Mouse (Mus musculus): ENCODE measurements around the gene Fam102b. TPM values are rescaled to one million over a fixed set of nuclear protein-coding genes. Genes with fewer than 3 reads are reported as not detected.

Fam102b gene
- polyA plus RNA-seq, 1 experiment: 16.0 TPM

DNA sequence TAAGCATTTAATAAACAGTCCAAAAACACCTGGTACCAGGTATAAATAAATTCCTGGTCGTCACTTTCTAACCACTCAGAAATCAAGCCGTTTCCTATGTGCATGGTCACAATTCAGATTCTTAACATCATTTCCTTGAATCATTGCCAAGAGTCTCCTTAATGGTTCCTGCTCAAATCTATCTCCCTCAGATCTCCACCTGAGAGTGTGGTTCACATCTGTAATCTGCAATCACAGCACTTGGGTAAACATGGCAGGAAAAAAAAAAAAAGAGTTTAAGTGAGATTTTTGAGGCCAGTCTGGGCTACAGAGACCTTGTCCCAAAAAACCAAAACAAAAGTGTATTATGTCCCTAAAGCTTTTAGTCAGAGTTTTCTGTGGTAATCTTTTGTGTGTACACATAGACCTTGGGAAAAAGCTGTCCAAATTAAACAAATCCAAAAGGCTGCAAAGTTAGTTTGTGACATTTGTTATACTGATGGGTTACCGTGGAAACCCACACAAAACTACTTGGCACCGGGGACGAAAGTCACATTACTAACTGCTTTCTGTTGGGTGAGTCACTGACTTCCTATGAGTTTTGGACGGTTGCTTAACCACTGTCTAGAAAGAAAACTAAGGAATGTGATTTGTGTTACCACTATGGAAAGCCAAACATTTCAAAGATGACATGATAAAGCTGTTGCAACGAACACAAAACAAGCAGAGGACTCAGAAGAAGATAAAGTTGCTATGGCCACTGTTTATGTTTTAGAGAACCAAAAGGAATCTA lies 16.7 kb downstream of the Fam102b start:
- no peak for DNase-seq (ENCODE audit: low spot score)

DNA sequence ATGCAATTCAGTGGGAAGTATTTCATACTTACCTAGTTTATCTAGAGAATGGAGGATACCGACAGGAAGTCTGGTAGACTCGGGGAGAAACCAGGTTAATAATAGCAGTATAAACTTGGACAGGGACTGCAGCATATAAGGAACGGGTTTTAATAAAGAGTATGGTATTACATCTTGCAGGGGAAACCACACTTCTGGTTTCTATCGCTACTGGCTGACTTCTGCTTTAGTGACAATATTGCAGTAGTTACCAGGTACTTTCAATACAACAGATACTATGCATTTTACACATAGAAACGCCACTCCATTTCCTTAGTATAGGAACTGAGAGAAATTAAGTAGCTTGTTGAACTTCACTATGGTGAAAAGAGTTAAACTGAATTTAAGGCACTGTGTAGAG lies 19.2 kb downstream of the Fam102b start:
- no peak for DNase-seq (ENCODE audit: low spot score)

DNA sequence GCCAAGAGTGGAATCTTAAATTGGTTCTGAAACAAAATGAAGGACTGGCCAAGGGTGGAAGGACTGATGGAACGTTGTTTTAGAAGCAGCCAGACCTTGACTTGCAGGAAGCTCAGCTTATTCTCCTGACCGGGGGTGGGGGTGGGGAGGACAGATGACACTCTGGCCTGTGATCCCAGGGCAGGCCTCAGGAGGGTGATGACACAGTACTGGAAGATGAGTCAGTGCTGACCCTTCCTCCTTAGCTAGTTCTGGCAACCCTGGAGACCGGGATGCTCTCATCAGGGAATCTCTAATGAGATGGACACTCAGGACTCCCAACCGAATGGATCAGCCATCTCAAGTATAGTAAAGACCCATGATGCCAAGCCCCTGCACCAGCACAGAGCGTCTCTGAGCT lies 21.6 kb downstream of the Fam102b start:
- no peak for DNase-seq (ENCODE audit: low spot score)

DNA sequence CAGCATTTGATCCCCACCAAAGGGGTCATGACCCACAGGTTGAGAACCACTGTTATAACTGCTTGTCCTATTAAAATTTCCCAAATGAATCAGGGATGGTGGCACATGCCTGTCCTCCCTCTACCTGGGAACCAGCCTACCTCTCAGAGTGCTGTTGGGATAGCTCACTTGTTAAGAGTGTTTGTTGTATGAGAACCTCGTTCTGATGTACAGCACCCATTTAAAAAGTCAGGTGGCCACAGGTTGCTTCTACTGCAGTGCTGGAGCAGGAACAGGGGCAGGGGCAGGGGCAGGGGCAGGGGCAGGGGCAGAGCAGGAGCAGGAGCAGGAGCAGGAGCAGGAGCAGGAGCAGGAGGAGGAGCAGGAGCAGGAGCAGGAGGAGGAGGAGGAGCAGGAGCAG lies 28.2 kb downstream of the Fam102b start:
- DNase-seq (ENCODE audit: low spot score): no peak

DNA sequence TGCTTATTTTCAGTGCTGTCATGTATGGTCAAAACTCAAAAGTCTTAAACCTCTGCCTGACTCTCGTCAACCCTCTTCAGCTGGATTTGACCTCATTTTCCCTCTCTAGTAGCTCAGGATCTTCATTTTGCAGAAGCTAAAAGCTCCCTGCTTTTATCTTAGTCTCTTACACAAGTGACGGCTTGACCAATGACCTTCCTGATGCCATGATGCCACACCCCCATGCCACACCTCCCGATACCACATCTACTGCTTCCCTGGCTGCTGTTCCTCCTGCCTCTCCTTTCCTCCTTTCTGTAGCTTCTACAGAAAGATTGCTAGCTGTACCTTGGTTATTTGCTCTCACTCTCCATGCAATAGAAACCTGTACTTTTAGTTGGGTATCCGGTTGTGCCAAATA lies 29.6 kb downstream of the Fam102b start:
- no peak for DNase-seq (ENCODE audit: low spot score)

DNA sequence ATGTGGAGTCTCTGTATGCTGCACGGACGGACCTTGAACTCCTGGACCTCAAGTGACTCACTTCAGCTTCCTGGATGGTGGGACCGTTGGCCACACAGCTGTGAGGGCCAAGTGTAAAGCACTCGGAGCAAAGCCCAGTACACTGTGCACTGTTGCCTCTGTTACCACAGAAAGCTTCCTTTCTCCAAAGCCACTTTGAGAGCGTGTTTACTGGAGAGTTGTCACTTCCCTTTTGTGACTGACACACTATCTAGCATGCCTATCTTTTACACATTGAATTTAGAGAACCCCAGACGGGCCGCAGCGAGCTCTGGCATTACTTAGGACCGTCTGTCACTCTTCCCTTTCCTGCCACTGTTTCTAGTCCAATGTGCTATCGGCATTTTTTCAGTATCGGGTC lies 30.1 kb downstream of the Fam102b start:
- no peak for DNase-seq (ENCODE audit: low spot score)

DNA sequence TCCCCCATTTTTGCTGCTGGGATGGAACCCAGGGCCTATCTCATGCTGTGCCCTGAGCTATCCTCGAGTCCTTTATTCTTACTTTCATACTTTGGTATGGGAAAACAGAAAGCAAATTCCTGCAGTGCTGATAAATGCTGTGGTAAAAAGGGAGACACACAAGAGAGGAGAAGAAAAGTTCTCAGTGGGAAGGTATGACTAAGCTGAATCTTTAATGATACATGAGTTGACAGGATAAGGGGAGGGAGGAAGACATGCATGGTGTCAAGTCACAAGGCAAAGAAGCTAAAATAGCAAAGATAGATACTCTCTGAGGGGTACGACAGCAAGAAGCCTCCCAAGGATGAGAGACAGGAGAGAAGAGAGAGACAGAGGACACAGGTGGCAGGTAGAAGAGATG lies 32.0 kb downstream of the Fam102b start:
- no peak for DNase-seq (ENCODE audit: low spot score)

DNA sequence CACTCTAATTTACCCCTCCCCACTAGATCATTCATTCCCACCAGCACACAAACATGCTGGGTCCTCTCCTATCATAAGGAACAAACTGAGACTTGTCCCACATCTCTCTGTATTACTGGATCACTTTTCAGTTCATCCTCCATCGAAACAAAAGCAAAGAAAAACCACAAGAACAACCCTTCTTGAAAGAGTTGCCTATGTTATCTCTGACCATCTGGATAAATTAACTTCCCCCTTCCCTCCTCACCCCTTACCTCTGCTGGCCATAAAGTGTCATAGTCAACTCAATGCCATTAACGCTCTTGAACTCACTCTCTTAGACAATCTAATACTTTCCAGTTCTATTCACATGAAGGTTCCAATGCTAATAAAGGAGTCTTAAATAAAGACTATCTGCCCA lies 32.9 kb downstream of the Fam102b start:
- DNase-seq (ENCODE audit: low spot score): no peak

DNA sequence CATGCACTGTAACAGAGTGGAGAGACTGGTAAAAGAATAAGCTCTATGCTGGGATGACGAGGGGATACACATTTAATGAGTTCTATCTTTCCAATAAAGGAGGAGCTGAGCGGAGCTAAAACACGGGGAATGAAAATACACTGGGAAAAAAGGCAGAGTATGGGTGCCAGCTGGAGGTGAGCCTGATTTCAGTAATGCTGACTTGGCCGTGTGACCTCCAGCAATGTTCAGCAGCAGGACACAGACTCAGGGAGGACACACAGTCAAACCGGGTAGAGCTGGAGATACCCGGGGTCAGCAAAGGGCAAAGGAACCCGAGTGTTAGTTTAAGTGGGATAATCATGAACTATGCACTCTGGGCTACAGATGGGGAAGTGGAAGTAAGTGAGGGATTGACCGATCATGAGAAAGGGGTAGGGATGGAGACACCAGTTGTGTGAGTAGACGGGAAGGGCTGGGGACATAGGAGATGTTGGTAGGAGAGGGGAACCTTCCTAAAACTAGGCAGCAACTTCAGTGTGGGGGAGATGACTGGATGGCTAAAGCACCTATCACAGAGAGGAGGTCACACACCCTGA lies 37.3 kb downstream of the Fam102b start:
- no peak for DNase-seq (ENCODE audit: low spot score)

DNA sequence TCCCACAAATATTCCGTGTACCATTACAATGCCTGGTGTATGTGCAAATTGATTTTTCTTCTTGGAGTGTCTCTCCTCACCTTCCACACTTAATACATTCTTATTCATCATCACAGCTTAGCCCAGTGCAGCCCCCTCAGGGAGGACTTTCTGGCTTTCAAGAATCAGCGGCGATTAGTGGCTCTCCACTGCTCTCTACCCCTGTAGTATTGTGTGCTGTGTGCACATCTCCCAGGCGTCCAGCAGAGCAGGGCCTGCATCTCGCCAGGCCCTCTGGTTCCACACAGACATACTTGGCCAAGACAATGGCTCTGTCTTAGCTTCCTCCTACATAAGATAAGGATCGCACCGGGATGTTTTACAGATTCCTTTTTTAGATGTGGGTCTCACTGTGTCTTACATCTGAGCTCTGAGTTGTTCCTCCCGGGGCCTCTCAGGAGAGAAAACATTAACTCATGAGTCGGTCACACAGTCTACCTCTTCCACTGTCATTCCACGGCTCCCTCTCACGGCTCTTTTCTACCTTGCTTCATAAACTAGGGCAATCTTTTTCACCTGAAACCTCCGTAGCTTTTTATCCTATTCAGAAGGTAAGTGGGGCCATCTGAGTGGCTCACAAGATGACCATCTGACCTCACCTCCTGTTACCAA lies 40.3 kb downstream of the Fam102b start:
- DNase-seq (ENCODE audit: low spot score): no peak

DNA sequence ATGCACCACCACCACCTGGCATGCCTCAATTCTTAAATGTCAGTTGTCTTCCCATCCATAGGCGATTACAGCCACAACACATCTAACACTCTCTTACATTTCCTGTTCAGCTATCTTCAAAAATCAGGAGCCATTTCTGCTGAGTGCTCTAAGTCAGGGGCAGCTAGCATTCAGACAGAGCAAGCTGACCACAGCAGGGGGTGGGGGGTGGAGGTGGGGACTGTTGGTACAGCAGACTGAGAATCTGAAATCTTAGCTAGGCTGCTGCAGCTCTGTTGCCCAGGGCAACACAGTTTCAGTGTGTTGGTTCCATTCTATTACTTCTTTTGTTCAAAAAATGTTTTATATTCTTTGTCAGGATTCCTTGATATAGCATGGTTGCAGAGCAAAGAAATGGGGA lies 40.9 kb downstream of the Fam102b start:
- DNase-seq (ENCODE audit: low spot score): no peak

DNA sequence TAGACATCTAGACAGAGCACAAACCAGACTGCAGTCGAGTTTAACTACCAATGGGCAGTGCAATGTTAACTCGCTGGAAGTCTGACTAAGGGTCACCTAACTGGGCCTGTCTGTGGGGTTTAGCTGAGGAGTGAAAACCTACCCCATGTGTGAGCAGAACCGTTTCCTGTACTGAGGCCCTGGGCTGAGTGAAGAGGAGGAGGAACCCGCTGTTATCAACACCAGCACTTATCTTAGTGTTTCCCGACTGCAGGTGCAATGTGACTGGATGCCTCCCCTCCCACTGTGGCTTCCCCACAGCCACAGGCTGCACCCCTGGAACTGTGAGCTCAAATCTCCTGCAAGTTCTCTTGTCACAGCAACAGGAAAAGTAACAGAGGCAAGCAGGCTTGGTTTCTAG lies 43.4 kb downstream of the Fam102b start:
- DNase-seq (ENCODE audit: low spot score): no peak

DNA sequence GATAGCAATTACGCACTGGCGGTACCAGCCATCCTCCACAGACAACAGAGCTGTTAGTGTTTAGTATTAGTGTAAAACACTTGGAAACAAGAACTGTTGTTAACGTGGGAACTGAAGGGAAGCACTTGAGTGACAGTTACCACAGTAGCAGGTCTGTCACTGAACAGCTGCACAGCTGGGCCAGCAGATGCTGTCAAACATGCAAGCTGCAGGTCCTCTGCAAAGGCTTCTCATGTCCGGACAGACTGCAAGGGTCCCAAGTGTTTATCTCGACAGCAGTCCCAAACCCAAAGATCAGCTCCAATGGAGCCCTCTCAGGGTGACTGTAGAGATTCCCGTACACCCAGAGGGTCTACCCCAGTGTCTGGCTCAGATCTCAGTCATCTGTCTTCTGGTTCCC lies 45.5 kb downstream of the Fam102b start:
- DNase-seq (ENCODE audit: low spot score): no peak

DNA sequence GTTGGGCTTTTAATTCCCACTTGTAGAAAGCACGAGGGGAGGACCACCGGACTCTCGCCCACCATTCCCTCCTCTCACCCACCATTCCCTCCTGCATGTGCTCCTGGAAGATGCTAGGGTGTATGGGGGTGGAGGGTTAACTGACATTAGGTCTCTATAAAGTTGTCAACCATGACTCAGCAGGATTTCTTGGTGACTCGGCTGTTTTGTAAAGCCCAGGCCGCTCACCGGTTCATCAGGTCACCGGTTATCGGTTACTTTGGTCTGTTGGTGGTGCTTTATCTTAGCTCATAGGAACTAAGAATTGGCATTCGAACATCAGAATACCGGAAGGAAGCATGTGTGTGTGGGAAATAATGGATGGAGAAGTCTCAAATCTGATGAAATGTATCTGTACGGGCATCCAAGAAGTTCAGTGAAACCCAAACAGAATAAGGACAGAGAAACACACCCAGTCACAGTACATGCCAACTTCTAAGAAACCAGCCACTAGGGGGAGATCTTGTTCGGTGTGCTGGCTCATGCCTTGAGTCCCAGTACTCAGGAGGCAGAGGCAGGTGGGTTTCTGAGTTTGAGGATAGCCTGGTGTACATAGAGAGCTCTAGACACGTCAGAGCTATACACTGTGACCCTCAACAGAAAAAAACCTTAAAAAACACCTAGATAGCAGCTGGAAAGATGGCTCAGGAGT lies 49.9 kb downstream of the Fam102b start:
- DNase-seq (ENCODE audit: low spot score): no peak

DNA sequence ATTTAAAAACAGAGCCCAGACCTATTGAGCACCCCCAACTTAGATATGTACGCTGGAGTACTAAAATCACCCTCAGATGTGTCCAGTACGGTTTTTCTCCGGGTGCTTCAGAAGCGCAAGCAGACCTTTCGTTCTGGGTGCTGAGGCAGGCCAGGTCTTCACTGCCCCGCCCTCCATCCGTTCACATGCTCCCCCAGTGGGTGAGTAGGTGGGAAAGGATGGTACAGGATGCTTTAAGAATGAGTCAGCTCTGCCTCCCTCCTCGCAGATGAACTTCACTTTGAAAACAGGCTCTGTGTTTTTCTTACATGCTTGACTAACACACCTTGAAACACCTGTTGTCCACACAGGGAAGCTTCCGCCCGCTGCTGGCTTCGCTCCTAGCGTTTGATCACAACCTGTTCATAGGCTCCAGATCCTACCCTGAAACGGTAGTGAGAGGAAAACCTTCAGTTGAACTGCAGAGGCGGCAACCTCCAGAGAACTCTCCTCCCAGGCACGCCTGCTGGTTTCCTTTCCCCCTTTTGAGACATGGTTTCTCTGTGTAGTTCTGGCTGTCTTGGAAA lies 52.4 kb downstream of the Fam102b start:
- DNase-seq (ENCODE audit: low spot score): no peak

DNA sequence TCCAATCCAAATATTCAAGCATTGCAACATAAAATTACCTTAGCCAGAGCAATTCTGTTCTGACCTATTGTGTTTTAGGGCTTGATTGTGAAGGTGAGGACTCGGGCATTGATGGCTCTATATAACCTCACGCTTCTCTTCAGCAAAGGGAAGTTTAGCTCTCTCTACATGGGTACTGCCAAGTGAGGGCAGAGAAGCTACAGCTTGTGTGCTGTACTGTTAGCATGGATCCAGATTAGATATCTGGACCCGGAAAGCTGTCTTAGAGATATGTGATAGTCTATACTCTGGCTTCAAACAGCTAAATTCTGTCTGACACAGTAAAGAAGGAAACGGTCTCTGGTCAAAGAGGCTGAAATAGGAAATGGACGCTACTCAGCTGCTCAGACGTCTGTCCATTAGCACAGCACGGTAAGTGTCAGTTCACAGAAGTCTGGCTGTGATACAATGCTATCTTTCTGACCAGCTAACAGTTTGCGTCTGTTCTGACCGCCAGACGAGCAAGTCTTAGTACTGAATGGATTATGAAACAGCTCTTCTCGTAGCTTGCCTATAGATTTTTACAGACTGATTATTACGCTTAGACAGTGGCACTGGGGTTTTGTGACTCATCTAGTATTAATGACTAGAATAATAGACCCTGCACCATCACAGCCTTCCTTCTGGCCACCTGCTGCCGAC lies 53.3 kb downstream of the Fam102b start:
- DNase-seq (ENCODE audit: low spot score): no peak

DNA sequence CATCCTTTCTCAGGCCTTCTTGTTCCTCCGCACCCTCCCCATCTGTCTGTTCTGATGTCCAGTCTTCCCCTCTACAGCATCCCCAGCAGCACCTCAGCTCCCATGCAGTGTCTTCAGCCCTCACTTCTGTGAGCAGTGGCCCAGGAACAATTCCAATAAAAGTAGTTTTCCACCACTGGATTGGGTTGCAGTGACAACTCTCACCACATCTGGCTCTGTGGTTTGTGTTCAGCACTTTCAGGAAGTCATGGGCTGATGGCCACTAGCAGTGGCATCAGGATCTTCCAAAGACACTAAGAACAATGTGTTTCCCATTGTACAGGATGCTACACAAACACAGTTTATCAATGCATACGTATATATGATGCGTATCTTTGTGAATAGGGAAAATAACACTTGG lies 61.4 kb downstream of the Fam102b start:
- DNase-seq (ENCODE audit: low spot score): no peak

DNA sequence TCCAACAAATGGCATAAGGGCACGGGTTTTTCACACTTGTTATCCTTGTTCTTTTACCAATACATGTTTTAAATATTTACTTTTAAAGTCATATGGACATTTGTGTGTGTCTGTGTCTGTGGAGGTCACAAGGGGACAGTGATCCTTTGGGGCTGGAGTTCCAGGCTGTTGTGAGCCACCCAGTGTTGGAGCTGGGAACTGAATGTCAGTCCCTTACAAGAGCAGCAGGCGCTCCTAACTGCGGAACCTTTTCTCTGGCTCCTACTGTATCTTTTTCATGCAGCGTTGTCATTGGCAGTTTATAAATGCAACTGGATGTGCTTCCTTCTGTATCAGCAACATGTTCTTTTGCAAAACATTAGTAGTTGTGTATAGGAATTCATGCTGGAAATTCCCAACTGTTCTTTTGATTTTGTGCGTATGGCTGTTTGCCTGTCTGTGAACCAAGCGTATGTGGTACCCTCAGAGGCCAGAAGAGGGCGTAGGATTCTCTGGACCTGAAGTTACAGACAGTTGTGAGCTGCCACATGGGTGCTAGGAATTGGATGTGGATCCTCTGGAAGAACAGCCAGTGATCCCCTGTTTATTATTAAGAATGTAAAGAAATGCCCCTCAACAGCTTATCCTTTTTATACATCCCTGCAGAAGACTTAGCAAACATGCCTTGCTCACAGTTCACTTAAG lies 62.9 kb downstream of the Fam102b start:
- no peak for DNase-seq (ENCODE audit: low spot score)

DNA sequence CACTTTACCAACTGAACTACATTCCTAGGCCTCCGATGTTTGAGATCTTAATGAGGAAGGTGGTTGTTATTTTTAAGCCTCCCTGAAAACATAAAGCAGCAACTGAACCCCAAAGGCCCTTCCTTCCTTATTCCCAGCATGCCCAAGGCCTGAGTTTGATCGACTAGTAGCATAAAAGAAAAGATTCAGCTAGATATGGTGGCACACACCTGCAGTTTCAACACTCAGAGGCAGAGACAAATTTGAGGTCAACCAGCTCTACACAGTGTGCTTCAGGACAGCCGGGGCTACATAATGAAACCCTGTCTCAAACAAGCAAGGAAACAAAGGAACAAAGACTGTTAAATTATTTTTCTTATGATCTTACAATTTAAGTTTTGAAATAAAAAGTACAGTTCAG lies 63.6 kb downstream of the Fam102b start:
- no peak for DNase-seq (ENCODE audit: low spot score)

DNA sequence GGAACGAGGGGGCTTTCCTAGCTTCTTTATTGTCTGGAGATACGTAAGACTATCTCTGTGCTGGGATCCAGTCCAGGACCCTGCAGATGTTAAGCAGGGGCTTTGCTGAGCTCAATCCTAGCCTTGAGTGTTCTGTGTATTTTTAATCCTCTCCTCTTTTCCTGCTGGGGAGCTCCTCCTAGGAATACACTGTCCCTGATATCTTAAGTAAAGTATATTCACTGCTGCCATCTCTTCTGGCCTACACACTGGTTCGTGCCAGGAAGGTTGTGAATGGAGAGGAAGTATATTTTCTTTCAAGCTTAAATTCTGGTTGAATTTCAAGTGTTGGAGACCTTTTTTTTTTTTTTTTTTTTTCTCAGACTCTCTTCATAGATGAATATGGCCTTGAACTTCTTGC lies 64.1 kb downstream of the Fam102b start:
- no peak for DNase-seq (ENCODE audit: low spot score)

DNA sequence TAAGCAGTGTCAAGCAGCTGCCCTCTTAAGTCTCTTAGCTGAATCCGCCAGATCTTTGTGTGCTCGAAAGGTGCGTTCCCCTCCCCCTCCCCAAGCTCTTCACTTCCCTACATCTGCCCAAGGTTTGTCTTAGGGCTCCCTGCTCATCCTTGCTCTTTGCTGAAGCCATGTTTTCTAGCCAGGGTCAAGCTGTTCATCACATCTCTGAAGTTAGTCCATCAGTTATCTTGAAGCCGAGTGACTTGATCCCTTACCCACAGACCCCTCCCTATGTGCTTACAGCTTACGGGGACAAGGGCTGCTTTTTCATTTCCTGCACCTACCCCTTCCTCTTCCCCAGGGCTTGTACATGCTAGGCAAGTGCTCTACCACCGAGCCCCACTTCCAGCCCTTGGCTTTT lies 65.8 kb downstream of the Fam102b start:
- no peak for DNase-seq (ENCODE audit: low spot score)

Measured in urinary bladder, adult 2 months (tissue).